Mouse (Mus musculus) embryonic fibroblast, embryonic 13.5 days (primary cell): Measurements from ENCODE around the gene Dnaaf5. TPM values are rescaled to one million over a fixed set of nuclear protein-coding genes. Genes with fewer than 3 reads are reported as not detected.

Source experiments
- H3K27ac ChIP-seq: 2 replicates; pipeline ENCODE4 v1.5.1; 2012; ENCODE audit warnings: low read length, control low read depth, inconsistent platforms; ENCODE audit not compliant: insufficient read depth
- H3K4me1 ChIP-seq: 2 replicates; pipeline ENCODE4 v1.6.1; 2011; ENCODE audit warnings: low read length; ENCODE audit not compliant: control insufficient read depth, insufficient read depth
- H3K4me3 ChIP-seq: 2 replicates; pipeline ENCODE4 v1.5.1; 2011; ENCODE audit warnings: mild to moderate bottlenecking, control low read depth, low read length; ENCODE audit not compliant: insufficient read depth
- CTCF ChIP-seq: IDR thresholded peaks from 2 replicates; pipeline ENCODE4 v1.5.1; 2011; ENCODE audit warnings: mild to moderate bottlenecking, control low read depth, low read length, moderate library complexity, borderline replicate concordance; ENCODE audit not compliant: insufficient read depth
- POLR2A ChIP-seq: IDR thresholded peaks from 2 replicates; pipeline ENCODE4 v1.6.1; 2011; ENCODE audit warnings: low read depth, mild to moderate bottlenecking, control low read depth, low read length, moderate library complexity
- polyA plus RNA-seq: library from polyadenylated mRNA; stranded (reverse); fragments of >200 nt; gene quantifications from 2 replicates; pipeline ENCODE4 v1.2.4, GENCODE M21; 2011; ENCODE audit warnings: low read depth; ENCODE audit not compliant: missing spikeins, insufficient read length

Dnaaf5 gene
- polyA plus RNA-seq, 1 experiment, result 8.5 TPM

DNA sequence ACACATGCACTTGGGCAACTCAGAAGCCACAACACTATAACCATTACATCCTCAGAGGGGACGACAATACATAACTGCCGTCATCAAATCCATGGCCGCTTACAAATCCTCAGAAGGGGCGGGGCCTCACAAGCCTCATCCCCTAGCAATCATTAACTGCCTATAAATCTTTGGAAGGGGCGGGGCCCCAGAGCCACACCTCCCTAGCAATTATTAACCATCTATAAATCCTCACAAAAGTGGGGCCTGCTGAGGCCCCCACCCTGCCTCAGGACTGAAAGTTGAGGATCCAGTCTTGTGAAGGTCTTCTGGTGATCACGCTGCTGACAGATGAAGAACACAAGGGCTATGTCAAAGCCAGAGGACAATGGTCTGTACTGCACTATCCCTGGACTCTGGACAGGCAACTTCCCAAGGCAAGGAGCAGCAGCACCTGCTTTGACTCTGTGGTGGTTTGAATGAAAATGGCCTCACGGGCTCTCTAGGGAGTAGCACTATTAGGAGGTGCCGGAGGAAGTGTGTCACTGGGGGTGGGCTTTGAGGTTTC, 11.0 kb upstream of the Dnaaf5 start:
- Histone ChIP-seq H3K4me3 (no peak overlapping the region), H3K27ac (no peak overlapping the region)

DNA sequence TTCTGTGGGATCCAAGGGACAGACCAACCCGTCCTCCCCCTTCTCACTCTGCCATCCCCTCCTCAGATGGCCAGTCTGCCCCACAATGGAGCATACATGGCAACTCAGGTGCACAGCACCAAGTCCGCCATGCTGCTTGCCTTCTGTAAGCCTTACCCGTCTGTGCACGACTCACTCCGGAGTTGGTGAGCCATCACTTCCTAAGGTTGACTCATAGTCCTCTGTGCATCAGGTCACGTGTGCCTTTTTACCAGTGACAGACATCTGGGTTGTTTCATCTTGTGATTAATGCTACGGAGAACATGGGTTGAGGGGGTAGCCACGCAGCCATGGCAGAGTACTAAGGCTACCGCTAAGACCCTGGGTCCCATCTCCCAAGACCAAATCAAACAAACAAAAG, 9.4 kb upstream of the Dnaaf5 start:
- H3K4me1 ChIP-seq, result 0 out of 2 replicates have a peak, but pooled peaks cover 5% of the 10 kb centered on the region

More for the DNA sequence above, 11.0 kb upstream of the Dnaaf5 start:
- 0 out of 2 replicates have a peak, but pooled peaks cover 5% of the 10 kb centered on the region for H3K4me1 ChIP-seq
- TF ChIP-seq CTCF, result no peak
- TF ChIP-seq POLR2A, result no peak

DNA sequence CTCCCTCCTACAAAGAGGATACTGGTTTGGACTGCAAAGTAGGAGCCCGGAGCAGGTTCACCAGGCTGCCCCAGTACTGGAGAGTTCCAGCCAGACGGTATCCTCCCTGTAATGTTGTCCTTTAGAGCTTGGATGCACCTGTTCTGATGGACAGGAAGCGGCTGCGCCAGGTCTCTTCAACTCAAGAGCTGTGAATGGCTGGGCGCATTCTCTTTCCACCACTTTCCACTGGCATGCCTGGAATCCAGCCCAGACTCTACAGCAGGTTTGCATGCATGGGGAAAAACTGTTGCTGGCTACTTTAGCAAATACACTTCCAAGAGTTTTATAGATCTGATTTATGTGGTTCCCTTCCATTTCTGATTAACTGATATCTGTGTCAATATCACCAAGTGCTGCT, 8.7 kb upstream of the Dnaaf5 start:
- no peak overlapping the region for H3K4me3 ChIP-seq
- TF ChIP-seq CTCF (no peak), POLR2A (no peak)
- 0 out of 2 replicates have a peak, but pooled peaks cover 5% of the 10 kb centered on the region for H3K4me1 ChIP-seq
- no peak overlapping the region for H3K27ac ChIP-seq

More for the DNA sequence above, 9.4 kb upstream of the Dnaaf5 start:
- Histone ChIP-seq H3K4me3 (no peak overlapping the region), H3K27ac (no peak overlapping the region)
- TF ChIP-seq CTCF (no peak), POLR2A (no peak)

DNA sequence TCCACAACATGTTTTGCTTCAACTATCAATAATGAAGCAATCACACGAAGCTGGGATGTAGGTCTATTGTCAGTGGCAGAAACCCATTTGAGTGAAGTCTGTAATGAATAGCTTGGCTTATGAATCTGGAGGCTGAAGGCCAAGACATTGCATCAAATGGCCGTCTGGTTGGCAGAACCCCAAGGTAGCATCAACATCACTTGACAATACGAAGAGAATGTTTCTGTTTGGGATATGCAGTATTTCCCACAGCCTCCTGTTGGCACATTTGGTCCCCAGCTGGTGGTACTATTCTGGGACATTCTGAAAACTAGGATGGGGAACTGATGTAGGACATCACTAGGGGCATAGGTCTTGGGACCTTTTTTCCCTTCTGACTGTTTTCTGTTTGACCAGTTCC, 6.1 kb upstream of the Dnaaf5 start:
- Histone ChIP-seq H3K27ac (no peak overlapping the region), H3K4me1 (no peaks in the 10 kb centered on the region; the same call in 1 of the 2 replicates)
- TF ChIP-seq CTCF, result no peak
- no peak for TF ChIP-seq POLR2A

DNA sequence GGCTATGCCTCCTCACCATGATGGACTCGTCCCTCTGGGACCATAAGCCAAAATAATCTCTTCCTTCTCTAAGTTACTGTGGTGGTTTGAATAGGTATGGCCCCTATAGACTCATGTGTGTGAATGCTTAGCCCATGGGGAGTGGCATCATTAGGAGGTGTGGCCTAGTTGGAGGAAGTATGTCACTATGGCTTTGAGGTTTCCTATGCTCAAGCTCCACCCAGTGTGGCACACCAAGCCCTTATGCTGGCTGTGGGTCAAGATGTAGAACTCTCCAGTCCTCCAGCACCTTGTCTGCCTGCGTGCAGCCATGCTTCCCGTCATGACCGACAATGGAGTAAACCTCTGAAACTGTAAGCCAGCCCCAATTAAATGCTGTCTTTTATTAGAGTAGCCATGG, 4.3 kb upstream of the Dnaaf5 start:
- Histone ChIP-seq H3K4me1 (no peaks in the 10 kb centered on the region; the same call in 1 of the 2 replicates), H3K4me3 (no peak overlapping the region), H3K27ac (no peak overlapping the region)
- TF ChIP-seq CTCF (no peak), POLR2A (no peak)

More for the DNA sequence above, 6.1 kb upstream of the Dnaaf5 start:
- H3K4me3 ChIP-seq, result no peak overlapping the region

DNA sequence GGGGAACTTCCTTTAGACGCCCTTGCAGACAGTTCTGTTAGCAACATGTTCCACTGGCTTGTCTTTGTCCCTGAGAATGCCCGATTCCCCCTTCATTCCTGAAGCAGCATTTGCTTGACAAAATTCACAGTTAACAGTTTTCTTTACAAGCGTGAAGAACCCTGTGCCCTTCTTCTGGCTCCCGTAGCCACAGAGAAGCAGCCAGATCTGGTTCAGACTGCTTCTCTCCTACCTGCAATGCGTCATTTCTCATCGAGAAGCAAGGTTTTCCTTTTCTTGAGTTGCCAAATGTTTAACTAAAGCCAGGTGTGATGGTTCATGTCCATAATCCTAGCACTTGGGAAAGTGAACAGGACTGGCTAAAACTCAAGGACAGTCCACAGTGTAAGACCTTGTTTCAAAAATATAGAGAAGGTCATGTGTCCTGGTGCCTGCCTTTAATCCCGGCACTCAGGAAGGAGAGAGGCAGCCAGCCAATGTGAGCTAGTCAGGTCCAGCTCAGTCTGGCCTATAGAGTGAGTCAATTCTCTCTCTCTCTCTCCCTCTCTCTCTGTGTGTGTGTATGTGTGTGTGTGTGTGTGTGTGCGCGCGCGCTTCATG, 3.4 kb upstream of the Dnaaf5 start:
- H3K27ac ChIP-seq, result no peak overlapping the region
- no peak for TF ChIP-seq CTCF
- TF ChIP-seq POLR2A, result no peak

DNA sequence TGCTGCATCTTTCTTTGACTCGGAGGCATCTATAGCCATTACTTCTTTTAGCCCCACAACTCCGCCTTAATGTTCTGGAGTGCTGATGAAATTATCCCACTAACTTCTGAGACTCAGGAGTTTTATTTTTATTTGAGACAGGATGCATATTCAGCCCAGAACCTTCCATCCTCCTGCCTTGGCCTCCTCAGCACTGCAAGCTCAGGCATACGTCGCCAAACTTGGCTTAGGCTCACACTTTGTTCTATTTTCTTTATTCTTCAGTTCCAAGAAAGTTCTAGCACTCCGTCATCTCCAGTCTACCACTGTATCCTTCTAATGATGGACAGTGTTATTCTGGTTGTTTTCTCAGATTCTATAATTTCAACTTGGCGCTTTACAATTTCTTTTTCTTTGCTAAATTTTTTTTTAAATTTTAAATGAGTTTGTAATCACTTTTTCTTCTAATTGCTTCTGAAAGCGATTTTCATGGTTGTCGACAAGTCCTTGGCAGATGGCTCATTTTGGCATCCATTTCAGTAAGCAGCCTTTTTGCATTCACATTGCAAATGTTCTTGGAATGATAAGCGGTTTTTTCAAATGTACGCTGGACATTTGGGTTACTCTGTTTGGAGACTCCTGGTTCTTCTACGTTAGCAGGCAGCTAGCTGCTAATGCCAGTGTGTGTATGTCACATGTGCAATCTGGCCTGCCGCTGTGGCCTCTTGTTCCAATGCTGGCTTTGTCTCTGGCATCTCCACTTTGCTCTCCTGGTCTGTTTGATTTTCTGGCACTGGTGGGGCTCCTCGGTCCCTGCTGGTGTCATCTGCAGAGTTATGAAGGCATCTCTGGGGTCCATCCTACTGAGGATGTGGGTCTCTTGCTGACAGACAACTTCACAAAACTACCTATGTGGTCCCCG, 2.6 kb upstream of the Dnaaf5 start:
- H3K4me3 ChIP-seq, result no peak overlapping the region
- H3K27ac ChIP-seq, result no peak overlapping the region
- H3K4me1 ChIP-seq, result no peaks in the 10 kb centered on the region; the same call in 1 of the 2 replicates
- TF ChIP-seq POLR2A (no peak), CTCF (no peak)

More for the DNA sequence above, 3.4 kb upstream of the Dnaaf5 start:
- no peaks in the 10 kb centered on the region; the same call in 1 of the 2 replicates for H3K4me1 ChIP-seq
- H3K4me3 ChIP-seq, result no peak overlapping the region

DNA sequence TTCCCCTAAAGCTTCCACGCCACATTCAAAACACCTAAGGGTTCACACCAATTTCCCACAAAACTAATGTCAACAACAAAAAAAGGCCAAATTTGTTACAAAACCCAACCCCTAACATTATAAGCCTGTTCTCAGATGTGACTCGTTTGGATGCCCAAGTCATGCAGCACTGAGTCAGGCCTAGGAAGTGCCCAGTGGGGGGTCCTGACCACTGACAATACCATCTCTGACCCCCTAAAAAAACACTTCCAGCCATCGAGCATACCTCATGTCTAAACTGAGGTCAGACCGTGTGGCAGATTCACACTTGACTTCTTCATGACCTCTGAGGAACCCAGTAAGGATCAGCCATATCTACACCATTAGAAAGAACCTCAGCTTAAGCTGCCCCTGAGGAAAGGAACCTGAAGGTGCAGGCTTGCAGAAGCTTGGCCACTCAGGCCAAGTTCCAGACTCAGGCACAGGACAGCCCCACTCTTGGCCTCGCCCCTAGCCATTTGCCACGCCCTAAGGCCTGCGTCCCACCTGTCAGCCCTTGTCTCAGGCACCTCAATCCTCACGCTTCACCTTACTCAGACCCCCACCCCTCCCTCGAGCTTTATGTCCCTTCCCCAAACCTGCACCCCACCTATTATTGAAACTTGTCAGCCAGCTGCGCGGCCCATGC, 884 bp upstream of the Dnaaf5 start:
- Histone ChIP-seq H3K4me3 (peak overlapping the region; percentile 62), H3K4me1 (no peaks in the 10 kb centered on the region; the same call in 1 of the 2 replicates), H3K27ac (no peak overlapping the region)
- TF ChIP-seq CTCF (no peak), POLR2A (peak; percentile 46; the same call in 1 of the 2 replicates)

DNA sequence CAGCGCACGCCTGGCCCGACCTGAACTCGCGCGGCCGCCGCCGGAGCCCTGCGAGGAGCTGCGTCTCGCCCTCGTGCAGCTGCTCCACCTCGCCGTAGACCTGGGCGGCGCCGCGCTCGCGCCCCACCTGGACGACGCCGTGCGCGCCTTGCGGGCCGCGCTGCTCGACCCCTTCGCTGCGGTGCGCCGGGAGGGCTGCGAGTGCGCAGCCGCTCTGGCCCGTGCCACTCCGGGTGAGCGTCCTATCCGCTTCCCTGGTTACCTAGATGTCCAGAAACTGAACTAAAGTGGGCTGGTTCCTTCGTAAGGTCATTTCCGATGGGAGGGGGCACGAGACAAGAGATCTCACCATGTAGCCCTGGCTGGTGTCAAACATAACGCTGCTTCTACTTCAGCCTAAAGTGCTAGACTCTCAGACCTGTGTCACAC, 594 bp downstream of the Dnaaf5 start:
- peak overlapping the region; percentile 61 for H3K4me3 ChIP-seq
- no peak overlapping the region for H3K27ac ChIP-seq
- H3K4me1 ChIP-seq, result no peaks in the 10 kb centered on the region; the same call in 1 of the 2 replicates
- TF ChIP-seq CTCF (no peak), POLR2A (no peak)
